Mouse (Mus musculus) MEL (cell line): Measurements from ENCODE around the gene Oosp2. TPM values are rescaled to one million over a fixed set of nuclear protein-coding genes. Genes with fewer than 3 reads are reported as not detected.

Experiments used
- DNase-seq: peaks from one replicate; pipeline ENCODE4 v3.0.0; 2011; ENCODE audit warnings: low read depth, low spot score
- H3K27ac ChIP-seq: 2 replicates; pipeline ENCODE4 v1.5.1; 2012; ENCODE audit warnings: low read depth, mild to moderate bottlenecking, control low read depth, low read length, moderate library complexity; ENCODE audit not compliant: control insufficient read depth
- H3K27me3 ChIP-seq, 2 experiments: fragments of 150-350 bp in 1 of 2; sonication (generic) in 1 of 2; 2 replicates each; pipeline ENCODE4 v1.6.1; 2012; ENCODE audit warnings: low read length in 2 of 2, mild to moderate bottlenecking in 2 of 2, improper control_type of control experiment in 1 of 2, moderate library complexity in 1 of 2; ENCODE audit not compliant: insufficient read depth in 2 of 2, control insufficient read depth in 1 of 2
- H3K36me3 ChIP-seq, 2 experiments: 2 replicates each; pipeline ENCODE4 v1.6.1; 2012 to 2014; ENCODE audit warnings: low read length in 2 of 2, improper control_type of control experiment in 1 of 2, inconsistent platforms in 1 of 2, mild to moderate bottlenecking in 1 of 2; ENCODE audit not compliant: insufficient read depth in 2 of 2, control insufficient read depth in 1 of 2
- H3K4me1 ChIP-seq, 2 experiments: fragments of 150-350 bp in 1 of 2; sonication (generic) in 1 of 2; 2 replicates each; pipeline ENCODE4 v1.6.1; 2012; ENCODE audit warnings: low read length in 2 of 2, improper control_type of control experiment in 1 of 2, mild to moderate bottlenecking in 1 of 2; ENCODE audit not compliant: insufficient read depth in 2 of 2, control insufficient read depth in 1 of 2
- H3K4me3 ChIP-seq, 2 experiments: fragments of 150-350 bp in 1 of 2; sonication (generic) in 1 of 2; 2 replicates each; pipeline ENCODE4 v1.5.1; 2012; ENCODE audit warnings: low read depth in 2 of 2, low read length in 2 of 2, mild to moderate bottlenecking in 2 of 2, moderate library complexity in 2 of 2, control low read depth in 1 of 2, improper control_type of control experiment in 1 of 2; ENCODE audit not compliant: control insufficient read depth in 1 of 2, insufficient read depth in 1 of 2
- H3K79me2 ChIP-seq: 2 replicates; pipeline ENCODE4 v1.6.1; 2012; ENCODE audit warnings: mild to moderate bottlenecking, low read length, moderate library complexity; ENCODE audit not compliant: control insufficient read depth, poor library complexity, insufficient read depth
- H3K9ac ChIP-seq: 2 replicates; pipeline ENCODE4 v1.6.1; 2012; ENCODE audit warnings: low read depth, mild to moderate bottlenecking, control low read depth, low read length, moderate library complexity; ENCODE audit not compliant: control insufficient read depth, poor library complexity, severe bottlenecking
- H3K9me3 ChIP-seq: fragments of 150-350 bp; sonication (generic); replicated peaks from 2 replicates; pipeline ENCODE4 v1.6.1; 2012; ENCODE audit warnings: mild to moderate bottlenecking, low read length, improper control_type of control experiment, moderate library complexity; ENCODE audit not compliant: insufficient read depth
- BHLHE40 ChIP-seq: IDR thresholded peaks from 2 replicates; pipeline ENCODE4 v1.6.1; 2012; ENCODE audit warnings: low read depth, mild to moderate bottlenecking, inconsistent platforms, low read length, improper control_type of control experiment, borderline replicate concordance
- CHD1 ChIP-seq: IDR thresholded peaks from 2 replicates; pipeline ENCODE4 v1.6.1; 2012; ENCODE audit warnings: low read depth, mild to moderate bottlenecking, inconsistent platforms, low read length, improper control_type of control experiment
- EP300 ChIP-seq, 2 experiments: IDR thresholded peaks; 2 replicates each; pipeline ENCODE4 v1.6.1; 2011; ENCODE audit warnings: improper control_type of control experiment in 2 of 2, low read length in 2 of 2, low read depth in 1 of 2, mild to moderate bottlenecking in 1 of 2
- GABPA ChIP-seq: IDR thresholded peaks from 2 replicates; pipeline ENCODE4 v1.6.1; 2012; ENCODE audit warnings: low read depth, mild to moderate bottlenecking, inconsistent platforms, low read length, improper control_type of control experiment, moderate library complexity
- GATA1 ChIP-seq: IDR thresholded peaks from 2 replicates; pipeline ENCODE4 v1.6.1; 2011; ENCODE audit warnings: low read depth, low read length, improper control_type of control experiment
- HCFC1 ChIP-seq: IDR thresholded peaks from 2 replicates; pipeline ENCODE4 v1.6.1; 2012; ENCODE audit warnings: low read depth, mild to moderate bottlenecking, inconsistent platforms, low read length, improper control_type of control experiment, moderate library complexity
- KAT2A ChIP-seq: conservative IDR thresholded peaks from 2 replicates; pipeline ENCODE4 v1.6.1; 2012; ENCODE audit warnings: low read depth, low read length, improper control_type of control experiment, inconsistent platforms
- MAX ChIP-seq: IDR thresholded peaks from 2 replicates; pipeline ENCODE4 v1.6.1; 2011; ENCODE audit warnings: low read length, improper control_type of control experiment
- MEF2A ChIP-seq: IDR thresholded peaks from 2 replicates; pipeline ENCODE4 v1.6.1; 2014; ENCODE audit warnings: low read depth, mild to moderate bottlenecking, inconsistent platforms, low read length, improper control_type of control experiment; ENCODE audit not compliant: poor library complexity, insufficient replicate concordance, severe bottlenecking; ENCODE audit errors: extremely low read depth
- MYB ChIP-seq: IDR thresholded peaks from 2 replicates; pipeline ENCODE4 v1.6.1; 2011; ENCODE audit warnings: mild to moderate bottlenecking, low read depth, low read length, improper control_type of control experiment
- MYC ChIP-seq: IDR thresholded peaks from 2 replicates; pipeline ENCODE4 v1.6.1; 2011; ENCODE audit warnings: low read depth, mild to moderate bottlenecking, low read length, improper control_type of control experiment, moderate library complexity
- NRF1 ChIP-seq: IDR thresholded peaks from 2 replicates; pipeline ENCODE4 v1.6.1; 2014; ENCODE audit warnings: low read depth, mild to moderate bottlenecking, inconsistent platforms, low read length, improper control_type of control experiment, moderate library complexity; ENCODE audit not compliant: poor library complexity, insufficient read depth, severe bottlenecking
- POLR2A ChIP-seq, 2 experiments: IDR thresholded peaks; 2 replicates each; pipeline ENCODE4 v1.6.1; 2011 to 2012; ENCODE audit warnings: low read length in 2 of 2, mild to moderate bottlenecking in 2 of 2, control low read depth in 1 of 2, improper control_type of control experiment in 1 of 2, low read depth in 1 of 2, moderate library complexity in 1 of 2; ENCODE audit not compliant: control insufficient read depth in 1 of 2, insufficient read depth in 1 of 2, poor library complexity in 1 of 2
- POLR2AphosphoS2 ChIP-seq: IDR thresholded peaks from 2 replicates; pipeline ENCODE4 v1.6.1; 2011; ENCODE audit warnings: low read length, improper control_type of control experiment
- POLR2AphosphoS5 ChIP-seq: IDR thresholded peaks from 2 replicates; pipeline ENCODE4 v1.6.1; 2012; ENCODE audit warnings: low read depth, borderline replicate concordance, mild to moderate bottlenecking, inconsistent platforms, low read length, moderate library complexity, mixed read lengths
- SMC3 ChIP-seq: IDR thresholded peaks from 2 replicates; pipeline ENCODE4 v1.6.1; 2011; ENCODE audit warnings: low read depth, low read length, improper control_type of control experiment
- TAL1 ChIP-seq: IDR thresholded peaks from 2 replicates; pipeline ENCODE4 v1.6.1; 2012; ENCODE audit warnings: mild to moderate bottlenecking, inconsistent platforms, low read length, moderate library complexity, mixed read lengths
- TBP ChIP-seq: IDR thresholded peaks from 2 replicates; pipeline ENCODE4 v1.8.0; 2011; ENCODE audit warnings: low read depth, low read length, improper control_type of control experiment
- UBTF ChIP-seq: IDR thresholded peaks from 2 replicates; pipeline ENCODE4 v1.6.1; 2012; ENCODE audit warnings: low read depth, mild to moderate bottlenecking, inconsistent platforms, low read length, improper control_type of control experiment, moderate library complexity, borderline replicate concordance; ENCODE audit not compliant: insufficient read depth
- USF2 ChIP-seq, 2 experiments: IDR thresholded peaks; 2 replicates each; pipeline ENCODE4 v1.6.1; 2011 to 2012; ENCODE audit warnings: improper control_type of control experiment in 2 of 2, low read length in 2 of 2, borderline replicate concordance in 1 of 2, inconsistent platforms in 1 of 2, low read depth in 1 of 2, mild to moderate bottlenecking in 1 of 2; ENCODE audit not compliant: insufficient read depth in 1 of 2
- ZKSCAN1 ChIP-seq: IDR thresholded peaks from 2 replicates; pipeline ENCODE4 v1.6.1; 2012; ENCODE audit warnings: low read depth, mild to moderate bottlenecking, inconsistent platforms, low read length, improper control_type of control experiment, moderate library complexity
- ZNF384 ChIP-seq: IDR thresholded peaks from 2 replicates; pipeline ENCODE4 v1.6.1; 2012; ENCODE audit warnings: low read depth, mild to moderate bottlenecking, inconsistent platforms, low read length, improper control_type of control experiment
- polyA plus RNA-seq, 2 experiments: library from polyadenylated mRNA; stranded (reverse) in 1 of 2; unstranded in 1 of 2; fragments of >175 nt in 1 of 2; fragments of >200 nt in 1 of 2; gene quantifications; 2 replicates each; pipeline versions ENCODE4 v1.2.1 to v1.2.4; 2012; ENCODE audit warnings: low replicate concordance in 2 of 2, low read depth in 1 of 2; ENCODE audit not compliant: insufficient read length in 2 of 2, insufficient read depth in 1 of 2, missing spikeins in 1 of 2
- total RNA-seq: library from RNA; depleted of rRNA; stranded (reverse); fragments of 300-350 nt; gene quantifications from 2 replicates; pipeline ENCODE4 v1.2.3, GENCODE M21; 2012

Gene Oosp2
- total and polyA plus RNA-seq, 3 experiments, result not detected

GRCm38 (mm10) chr19:11649564-11649963 lies 10.8 kb downstream of the Oosp2 start:
- no peaks in the 10 kb centered on the region for H3K36me3 ChIP-seq
- H3K9me3 ChIP-seq, result no peaks in the 10 kb centered on the region
- H3K79me2 ChIP-seq, result no peaks in the 10 kb centered on the region
- no peak overlapping the region for H3K9ac ChIP-seq
- DNase-seq, result no peak
- TF ChIP-seq KAT2A (no peak), NRF1 (no peak), USF2 (IDR thresholded peaks at IDR 0.05; ENCODE audit: borderline replicate concordance in 1 of 2, insufficient read depth in 1 of 2, low read depth in 1 of 2, low read length in 2 of 2) (no peak), GABPA (no peak), MYC (no peak), ZNF384 (no peak), CHD1 (no peak), MYB (no peak), ZKSCAN1 (no peak), POLR2AphosphoS2 (no peak), GATA1 (no peak), MAX (no peak), MEF2A (no peak)
- TF ChIP-seq, all 39 proteins: peak for 0
- no peak overlapping the region for H3K4me3 ChIP-seq
- no peaks in the 10 kb centered on the region for H3K4me1 ChIP-seq
- peaks cover 4% of the 10 kb centered on the region in 2 experiments; a peak in 3 of 4 replicates for H3K27me3 ChIP-seq
- H3K27ac ChIP-seq, result no peak overlapping the region

DNA sequence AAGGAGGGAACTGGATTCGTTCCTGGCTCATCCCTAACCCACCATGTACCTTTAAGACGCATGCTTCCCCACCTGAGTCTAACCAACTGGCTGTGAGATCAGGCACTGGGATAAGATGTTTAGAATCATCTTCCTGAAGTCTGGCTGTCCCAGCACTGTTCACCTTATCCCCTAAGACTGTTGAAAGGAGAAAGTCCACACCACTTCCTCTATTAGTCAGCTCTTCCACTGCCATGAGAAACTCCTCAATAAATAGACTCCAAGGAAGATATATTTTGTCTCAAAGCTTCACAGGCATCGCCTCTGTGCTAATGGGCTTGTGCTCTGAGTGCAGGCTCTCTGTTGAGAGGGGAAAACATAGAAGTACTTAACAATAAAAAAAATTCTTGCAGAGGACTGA lies 14.2 kb downstream of the Oosp2 start:
- Histone ChIP-seq H3K4me3 (no peak overlapping the region), H3K36me3 (no peaks in the 10 kb centered on the region), H3K4me1 (no peaks in the 10 kb centered on the region), H3K9ac (no peak overlapping the region), H3K9me3 (no peaks in the 10 kb centered on the region)
- DNase-seq, result no peak
- TF ChIP-seq ZNF384, result no peak
- TF ChIP-seq, all 39 proteins: peak for 0
- Histone ChIP-seq H3K27ac (no peak overlapping the region), H3K79me2 (no peaks in the 10 kb centered on the region), H3K27me3 (peaks cover 2% of the 10 kb centered on the region in 2 experiments; a peak in 1 of 4 replicates)

DNA sequence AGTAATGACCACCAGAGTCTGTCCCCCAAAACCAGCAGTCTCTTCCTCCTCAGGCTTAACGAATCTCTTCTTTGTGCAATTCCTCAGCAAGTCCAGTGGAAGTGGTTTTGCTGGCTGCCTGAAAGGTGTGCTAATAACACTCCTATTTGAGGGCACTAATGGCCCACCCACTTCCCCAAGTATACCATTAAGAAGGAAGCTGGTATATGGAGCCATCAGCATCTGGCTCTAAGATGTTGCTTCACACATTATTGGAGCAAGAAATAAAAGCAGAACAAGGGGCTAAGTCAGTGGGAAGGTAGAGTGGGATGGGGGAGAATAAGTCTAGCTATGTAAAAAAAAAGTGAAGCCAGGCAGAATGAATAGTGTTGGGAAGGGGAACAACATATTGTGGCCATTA lies 19.6 kb downstream of the Oosp2 start, which contains the start of gene Ms4a3:
Ms4a3 (minus strand) TSS at position 120 of the 400 bp plus-strand sequence.
- Histone ChIP-seq H3K27ac (no peak within 1 kb of the TSS), H3K9me3 (no peaks in the 10 kb centered on the region), H3K4me3 (no peak within 1 kb of the TSS), H3K27me3 (0 out of 4 replicates have a peak, but pooled peaks cover 0 to 2% of the 10 kb centered on the region in 2 experiments), H3K4me1 (peaks cover 3 to 4% of the 10 kb centered on the region in 2 experiments; a peak in 2 of 4 replicates), H3K36me3 (peaks cover 0 to 4% of the 10 kb centered on the region in 2 experiments; a peak in 1 of 4 replicates), H3K9ac (no peak within 1 kb of the TSS), H3K79me2 (no peaks in the 10 kb centered on the region)
- TF ChIP-seq HCFC1 (no peak), TAL1 (no peak), SMC3 (no peak), BHLHE40 (no peak), POLR2AphosphoS5 (no peak), UBTF (no peak), EP300 (IDR thresholded peaks at IDR 0.05; ENCODE audit: low read depth in 1 of 2, low read length in 2 of 2) (no peak), POLR2A (IDR thresholded peaks at IDR 0.05; ENCODE audit: control insufficient read depth in 1 of 2, insufficient read depth in 1 of 2, low read depth in 1 of 2, low read length in 2 of 2, poor library complexity in 1 of 2) (no peak), TBP (no peak)
- no peak for DNase-seq
